Mouse (Mus musculus) heart, adult 2 months (tissue): ENCODE data around the gene Lenep.

Source experiments
- CTCF ChIP-seq: fragments of 200-600 bp; IDR thresholded peaks from 2 replicates; pipeline ENCODE4 v1.8.1; 2022; ENCODE audit warnings: antibody characterized with exemption, mild to moderate bottlenecking, moderate library complexity
- EP300 ChIP-seq: fragments of 200-500 bp; IDR thresholded peaks from 2 replicates; pipeline ENCODE4 v1.6.1; 2011; ENCODE audit warnings: low read depth, low read length, control low read depth; ENCODE audit not compliant: insufficient read depth
- POLR2A ChIP-seq: fragments of 200-500 bp; IDR thresholded peaks from 2 replicates; pipeline ENCODE4 v1.6.1; 2011; ENCODE audit warnings: mild to moderate bottlenecking, low read depth, low read length, control low read depth; ENCODE audit not compliant: insufficient read depth

GRCm38 (mm10) chr3:89394894-89395256 lies 7.7 kb downstream of the Lenep start:
- peak; percentile 85 for TF ChIP-seq POLR2A
- no peak for TF ChIP-seq CTCF
- 0 out of 2 replicates have a peak, but pooled peaks have one; percentile 48 for TF ChIP-seq EP300
